Mouse (Mus musculus): ENCODE data around the gene Pusl1.
A peak's percentile ranks its signal among the peaks of the same experiment; 100 is the strongest.

Gene Pusl1

DNA sequence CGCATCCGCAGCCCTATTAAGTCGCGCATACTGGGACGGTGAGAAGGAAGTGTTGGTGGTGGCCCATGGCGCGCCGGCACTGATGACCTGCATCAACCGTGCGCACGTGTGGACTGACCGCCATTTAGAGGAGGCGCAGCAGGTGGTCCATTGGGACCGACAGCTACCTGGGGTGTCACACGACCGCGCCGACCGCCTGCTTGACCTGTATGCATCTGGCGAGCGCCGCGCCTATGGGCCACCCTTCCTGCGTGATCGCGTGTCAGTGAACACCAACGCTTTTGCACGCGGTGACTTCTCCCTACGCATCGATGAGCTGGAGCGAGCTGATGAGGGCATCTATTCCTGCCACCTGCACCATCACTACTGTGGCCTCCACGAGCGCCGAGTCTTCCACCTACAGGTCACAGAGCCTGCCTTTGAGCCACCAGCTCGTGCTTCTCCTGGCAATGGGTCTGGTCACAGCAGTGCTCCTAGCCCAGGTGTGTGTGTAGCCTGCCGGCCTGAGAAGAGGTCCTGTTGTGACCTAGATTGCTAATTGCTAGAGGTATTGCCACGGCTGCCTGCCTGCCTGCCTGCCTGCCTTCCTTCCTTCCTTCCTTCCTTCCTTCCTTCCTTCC lies 49.8 kb downstream of the Pusl1 start:
- peak in 1 of 2 experiments; percentile 5 for DNase-seq (ENCODE audit: low spot score in 2 of 2)

GRCm38 (mm10) chr4:155841003-155841454 lies 50.6 kb downstream of the Pusl1 start:
- no peak for DNase-seq (ENCODE audit: low spot score in 2 of 2)

- peak in 1 of 2 experiments; percentile 13 for DNase-seq (ENCODE audit: low spot score in 2 of 2)
These were observed 51.2 kb downstream of the Pusl1 start for GRCm38 (mm10) chr4:155840076-155841002.

DNA sequence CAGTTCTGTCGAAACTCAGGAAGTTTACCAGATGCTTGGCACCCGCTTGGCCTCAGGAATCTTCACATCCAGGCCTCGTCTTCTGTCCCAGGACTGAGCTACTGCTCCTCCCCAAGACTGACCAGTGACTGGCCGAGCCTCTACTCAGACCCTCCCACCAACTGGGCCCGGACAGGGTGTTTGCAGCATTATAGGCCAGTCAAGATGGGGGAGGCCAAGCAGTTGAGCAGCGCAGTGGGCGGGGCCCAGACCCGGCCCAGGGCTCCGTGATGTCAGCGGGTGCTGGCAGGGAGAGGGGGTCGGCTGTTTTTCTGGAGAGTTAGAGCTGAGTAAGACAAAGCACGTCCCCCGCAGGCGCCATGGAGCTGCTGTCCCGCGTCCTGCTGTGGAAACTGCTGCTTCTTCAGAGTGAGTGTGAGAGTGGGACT lies 52.1 kb downstream of the Pusl1 start, which contains the start of gene Mxra8:
Gene Mxra8 (plus strand): TSS at position 198 of the 428 bp plus-strand sequence.
- DNase-seq (ENCODE audit: low spot score in 2 of 2) = peak in 1 of 2 experiments; percentile 45

GRCm38 (mm10) chr4:155838187-155839153 lies 53.1 kb downstream of the Pusl1 start:
- DNase-seq (ENCODE audit: low spot score in 2 of 2) = peak in 1 of 2 experiments; percentile 4

Measured in frontal cortex, postnatal 14 days (tissue).